Mouse (Mus musculus): ENCODE measurements around the gene Npff. TPM values are rescaled to one million over a fixed set of nuclear protein-coding genes. Genes with fewer than 3 reads are reported as not detected.

The Npff gene
- polyA plus RNA-seq (2015; fragmentation: Nextera tagmentation; extraction: Ambion mirVana): 1.6 and 3.9 TPM in 2 replicates

- no peak within 1 kb of the TSS for H3K4me3 ChIP-seq
- peak within 1 kb of the TSS; percentile 15; the same call in 1 of the 2 replicates for H3K27ac ChIP-seq
- peak; percentile 22 for ATAC-seq
These were observed at the start of gene Npff for GRCm38 (mm10) chr15:102524892-102525485. TSS of gene Npff (minus strand) at chr15:102524942.

GRCm38 (mm10) chr15:102572081-102572480, 47.3 kb upstream of the Npff start:
- Histone ChIP-seq H3K9ac (no peak overlapping the region), H3K4me1 (peaks cover 8% of the 10 kb centered on the region), H3K27ac (no peak overlapping the region), H3K4me3 (no peak overlapping the region), H3K4me2 (no peak overlapping the region), H3K36me3 (ENCODE audit: poor library complexity, severe bottlenecking) (no peaks in the 10 kb centered on the region), H3K9me3 (replicated peaks) (no peaks in the 10 kb centered on the region), H3K27me3 (no peaks in the 10 kb centered on the region)
- WGBS: 83% methylated on average over 3 of the region's 3 CpGs
- no peak for ATAC-seq

More at GRCm38 (mm10) chr15:102524892-102525485, at the start of gene Npff:
- H3K36me3 ChIP-seq (ENCODE audit: poor library complexity, severe bottlenecking): peaks cover 61% of the 10 kb centered on the region
- no peak within 1 kb of the TSS for H3K9ac ChIP-seq
- no peaks in the 10 kb centered on the region for H3K9me3 ChIP-seq (replicated peaks)
- 0 out of 2 replicates have a peak, but pooled peaks cover 3% of the 10 kb centered on the region for H3K4me1 ChIP-seq
- H3K27me3 ChIP-seq: no peaks in the 10 kb centered on the region
- 3% methylated on average over 3 of the region's 3 CpGs for WGBS
- H3K4me2 ChIP-seq: no peak within 1 kb of the TSS

GRCm38 (mm10) chr15:102567849-102568248, 43.1 kb upstream of the Npff start:
- Histone ChIP-seq H3K27ac (no peak overlapping the region), H3K27me3 (no peaks in the 10 kb centered on the region), H3K4me3 (no peak overlapping the region), H3K9me3 (replicated peaks) (no peaks in the 10 kb centered on the region), H3K36me3 (ENCODE audit: poor library complexity, severe bottlenecking) (peaks cover 6% of the 10 kb centered on the region; the same call in 1 of the 2 replicates), H3K9ac (no peak overlapping the region), H3K4me2 (no peak overlapping the region), H3K4me1 (no peaks in the 10 kb centered on the region)
- WGBS: 88% methylated on average over 2 of the region's 2 CpGs
- ATAC-seq: no peak

GRCm38 (mm10) chr15:102563681-102564080, 38.9 kb upstream of the Npff start:
- no peaks in the 10 kb centered on the region for H3K27me3 ChIP-seq
- H3K9ac ChIP-seq: no peak overlapping the region
- peaks cover 18% of the 10 kb centered on the region; the same call in 1 of the 2 replicates for H3K36me3 ChIP-seq (ENCODE audit: poor library complexity, severe bottlenecking)
- H3K9me3 ChIP-seq (replicated peaks): no peaks in the 10 kb centered on the region
- H3K4me3 ChIP-seq: no peak overlapping the region
- no peak for ATAC-seq
- H3K27ac ChIP-seq: no peak overlapping the region
- whole genome bisulfite sequencing: 64% methylated on average over 5 of the region's 5 CpGs
- no peaks in the 10 kb centered on the region for H3K4me1 ChIP-seq
- no peak overlapping the region for H3K4me2 ChIP-seq

GRCm38 (mm10) chr15:102563061-102563460, 38.3 kb upstream of the Npff start:
- peaks cover 18% of the 10 kb centered on the region; the same call in 1 of the 2 replicates for H3K36me3 ChIP-seq (ENCODE audit: poor library complexity, severe bottlenecking)
- H3K27me3 ChIP-seq: no peaks in the 10 kb centered on the region
- no peak overlapping the region for H3K4me3 ChIP-seq
- H3K9ac ChIP-seq: no peak overlapping the region
- H3K4me1 ChIP-seq: no peaks in the 10 kb centered on the region
- no peak overlapping the region for H3K27ac ChIP-seq
- no peaks in the 10 kb centered on the region for H3K9me3 ChIP-seq (replicated peaks)
- no peak for ATAC-seq
- 84% methylated on average over 3 of the region's 3 CpGs for WGBS
- H3K4me2 ChIP-seq: no peak overlapping the region

- H3K4me1 ChIP-seq: no peaks in the 10 kb centered on the region
- no peak for ATAC-seq
- peaks cover 18% of the 10 kb centered on the region; the same call in 1 of the 2 replicates for H3K36me3 ChIP-seq (ENCODE audit: poor library complexity, severe bottlenecking)
- H3K27me3 ChIP-seq: no peaks in the 10 kb centered on the region
- H3K9ac ChIP-seq: no peak overlapping the region
- no peak overlapping the region for H3K4me2 ChIP-seq
- 92% methylated on average over 1 of the region's 1 CpGs for WGBS
- H3K9me3 ChIP-seq (replicated peaks): no peaks in the 10 kb centered on the region
- no peak overlapping the region for H3K4me3 ChIP-seq
- H3K27ac ChIP-seq: no peak overlapping the region
These were observed 37.7 kb upstream of the Npff start for GRCm38 (mm10) chr15:102562491-102562890.

- no peak overlapping the region for H3K27ac ChIP-seq
- peaks cover 40% of the 10 kb centered on the region for H3K36me3 ChIP-seq (ENCODE audit: poor library complexity, severe bottlenecking)
- no peaks in the 10 kb centered on the region for H3K4me1 ChIP-seq
- no peak overlapping the region for H3K4me2 ChIP-seq
- no peak for ATAC-seq
- H3K4me3 ChIP-seq: no peak overlapping the region
- H3K27me3 ChIP-seq: no peaks in the 10 kb centered on the region
- no peak overlapping the region for H3K9ac ChIP-seq
- no peaks in the 10 kb centered on the region for H3K9me3 ChIP-seq (replicated peaks)
These were observed 32.8 kb upstream of the Npff start for GRCm38 (mm10) chr15:102557580-102557979.

- Histone ChIP-seq H3K27ac (no peak overlapping the region), H3K4me3 (no peak overlapping the region), H3K4me1 (no peaks in the 10 kb centered on the region), H3K36me3 (ENCODE audit: poor library complexity, severe bottlenecking) (peaks cover 57% of the 10 kb centered on the region), H3K4me2 (no peak overlapping the region), H3K27me3 (no peaks in the 10 kb centered on the region), H3K9ac (no peak overlapping the region), H3K9me3 (replicated peaks) (no peaks in the 10 kb centered on the region)
- ATAC-seq: no peak
- 93% methylated on average over 1 of the region's 1 CpGs for WGBS
These were observed 30.8 kb upstream of the Npff start for GRCm38 (mm10) chr15:102555581-102555980.

- Histone ChIP-seq H3K9me3 (replicated peaks) (no peaks in the 10 kb centered on the region), H3K27me3 (no peaks in the 10 kb centered on the region), H3K4me2 (no peak overlapping the region), H3K4me1 (peaks cover under 1% of the 10 kb centered on the region; the same call in 1 of the 2 replicates), H3K9ac (no peak overlapping the region), H3K4me3 (no peak overlapping the region), H3K36me3 (ENCODE audit: poor library complexity, severe bottlenecking) (peaks cover 66% of the 10 kb centered on the region), H3K27ac (no peak overlapping the region)
- ATAC-seq: no peak
- 94% methylated on average over 5 of the region's 5 CpGs for WGBS
These were observed 27.9 kb upstream of the Npff start for GRCm38 (mm10) chr15:102552599-102552998.

GRCm38 (mm10) chr15:102547478-102547877, 22.7 kb upstream of the Npff start:
- Histone ChIP-seq H3K4me2 (no peak overlapping the region), H3K9me3 (replicated peaks) (no peaks in the 10 kb centered on the region), H3K9ac (no peak overlapping the region), H3K27ac (peak overlapping the region; percentile 74), H3K4me3 (no peak overlapping the region), H3K4me1 (peaks cover 16% of the 10 kb centered on the region), H3K36me3 (ENCODE audit: poor library complexity, severe bottlenecking) (peaks cover 62% of the 10 kb centered on the region), H3K27me3 (no peaks in the 10 kb centered on the region)
- ATAC-seq: peak; percentile 58; the same call in 1 of the 2 replicates
- 67% methylated on average over 3 of the region's 3 CpGs for whole genome bisulfite sequencing

- peak overlapping the region; percentile 74 for H3K27ac ChIP-seq
- peak; percentile 87 for ATAC-seq
- no peak overlapping the region for H3K4me3 ChIP-seq
- H3K9ac ChIP-seq: no peak overlapping the region
- no peaks in the 10 kb centered on the region for H3K27me3 ChIP-seq
- peaks cover 61% of the 10 kb centered on the region for H3K36me3 ChIP-seq (ENCODE audit: poor library complexity, severe bottlenecking)
- H3K4me1 ChIP-seq: peaks cover 16% of the 10 kb centered on the region
- no peak overlapping the region for H3K4me2 ChIP-seq
- no peaks in the 10 kb centered on the region for H3K9me3 ChIP-seq (replicated peaks)
- WGBS: 72% methylated on average over 3 of the region's 3 CpGs
These were observed 22.1 kb upstream of the Npff start for GRCm38 (mm10) chr15:102546677-102547427.

- Histone ChIP-seq H3K27me3 (no peaks in the 10 kb centered on the region), H3K9me3 (replicated peaks) (no peaks in the 10 kb centered on the region), H3K4me2 (no peak overlapping the region), H3K27ac (peak overlapping the region; percentile 74), H3K9ac (no peak overlapping the region), H3K4me1 (peaks cover 16% of the 10 kb centered on the region), H3K36me3 (ENCODE audit: poor library complexity, severe bottlenecking) (peaks cover 61% of the 10 kb centered on the region), H3K4me3 (no peak overlapping the region)
- 82% methylated on average over 3 of the region's 3 CpGs for WGBS
- peak; percentile 41; the same call in 1 of the 2 replicates for ATAC-seq
These were observed 21.5 kb upstream of the Npff start for GRCm38 (mm10) chr15:102546246-102546645.

Measured in forebrain, embryonic 13.5 days (tissue).